Mouse (Mus musculus) lung, postnatal 25 days (tissue): ENCODE measurements at regions not wholly inside any gene's neighbourhood (a gene's known extent, or its start where the extent isn't known, plus 50 kb on each side); places are given as distances from the start of the nearest gene placed in this dataset.

Source experiments
- DNase-seq: peaks from one replicate; pipeline ENCODE4 v3.0.0; 2022; ENCODE audit warnings: low spot score

DNA sequence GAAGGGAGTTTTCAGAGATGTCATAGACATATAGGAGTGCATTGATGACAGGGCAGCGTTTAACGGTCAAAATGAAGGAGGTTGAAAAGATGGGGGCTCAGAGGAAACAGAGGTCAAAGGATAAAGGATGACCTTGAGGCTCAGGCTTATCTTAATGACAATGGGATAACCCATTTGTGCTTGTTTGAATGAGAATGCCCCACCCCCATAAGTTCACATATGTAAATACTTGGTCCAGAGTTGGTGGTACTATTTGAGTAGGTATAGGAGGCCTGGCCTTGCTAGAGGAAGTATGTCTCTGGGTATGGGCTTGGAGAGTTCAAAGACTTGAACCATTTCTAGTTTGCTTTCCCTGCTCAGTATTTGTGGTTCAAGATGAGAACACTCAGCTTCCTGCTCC, 237.4 kb upstream of the Fbxl7 start:
- no peak for DNase-seq

DNA sequence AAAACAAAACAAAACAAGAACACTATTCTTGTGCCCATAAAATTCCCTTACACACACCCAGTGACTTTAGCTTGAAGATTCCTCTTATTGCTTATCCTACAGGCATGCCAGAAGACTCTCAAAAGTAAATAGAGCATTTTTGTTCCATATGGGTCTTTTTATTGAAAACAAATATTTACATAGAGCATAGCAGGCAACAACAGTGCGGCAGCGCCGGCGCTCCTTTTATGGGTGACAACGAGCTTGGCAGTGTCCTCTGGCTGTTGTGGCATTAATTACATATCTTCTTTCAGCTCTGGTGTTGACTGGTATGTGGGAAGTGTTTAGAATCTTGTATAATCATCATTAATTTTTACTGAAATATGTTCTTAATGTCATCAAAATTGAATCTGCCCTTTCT, 242.2 kb upstream of the Fbxl7 start:
- no peak for DNase-seq

DNA sequence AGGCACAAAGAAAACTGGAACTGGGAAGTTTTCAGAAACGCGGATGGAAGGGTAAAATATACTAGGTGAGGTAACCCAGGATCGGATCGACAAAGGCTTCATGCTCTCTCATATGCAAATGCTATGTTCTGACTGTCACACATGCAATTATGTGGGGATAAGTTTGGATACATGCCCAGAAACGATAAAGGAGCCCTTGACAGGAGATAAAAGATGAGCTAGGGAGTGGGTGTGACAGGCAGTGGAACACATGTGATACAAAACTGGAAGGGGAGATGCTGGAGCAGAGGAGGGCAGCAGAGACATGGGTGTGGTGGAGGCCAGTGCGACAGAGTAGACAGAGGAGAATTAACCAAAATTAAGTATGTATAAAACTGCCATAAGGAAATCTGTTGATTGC, 250.5 kb upstream of the Fbxl7 start:
- DNase-seq = no peak

DNA sequence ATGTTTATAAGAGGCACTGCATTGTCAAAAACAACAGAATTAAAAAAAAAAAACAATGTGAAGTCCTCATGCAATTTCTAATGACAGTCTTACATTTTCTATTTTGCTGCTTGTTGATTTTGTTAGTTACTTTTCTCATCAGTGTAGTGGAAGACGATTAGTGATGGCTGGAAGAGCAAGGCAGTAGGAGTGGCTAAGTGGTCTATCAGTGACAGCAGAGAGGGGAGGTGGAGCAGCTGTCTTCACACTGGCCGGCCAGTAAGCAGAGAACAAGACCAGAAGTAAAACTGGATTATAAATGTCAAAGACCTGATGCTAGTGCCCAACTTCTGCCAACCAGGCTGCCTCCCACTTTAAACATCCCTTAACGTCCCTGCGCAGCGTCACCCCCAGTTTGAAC, 265.6 kb upstream of the Fbxl7 start:
- DNase-seq = no peak

- DNase-seq = no peak
Measured at GRCm38 (mm10) chr15:27167484-27167883, 272.1 kb upstream of the Fbxl7 start.

- DNase-seq = no peak
Measured at GRCm38 (mm10) chr15:27169846-27170245, 274.5 kb upstream of the Fbxl7 start.

DNA sequence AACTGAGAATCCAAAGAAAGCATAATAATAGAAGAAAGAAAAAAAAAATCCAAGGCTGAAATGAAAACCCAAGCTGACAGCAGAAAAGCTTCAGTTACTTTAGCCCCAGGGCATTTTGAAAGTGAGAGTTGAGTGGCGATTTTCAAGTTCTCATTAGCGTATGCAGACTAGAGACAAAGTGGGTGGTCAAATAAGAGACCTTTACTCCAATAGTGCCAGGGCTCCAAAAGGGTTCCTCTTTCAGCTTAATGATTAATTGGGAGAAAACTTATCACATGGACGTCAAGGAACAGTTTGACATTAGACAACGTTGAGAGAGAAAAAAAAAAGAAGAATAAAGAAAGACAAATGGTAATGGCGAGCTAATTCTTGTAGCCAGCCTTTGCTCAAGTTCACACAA, 278.1 kb upstream of the Fbxl7 start:
- no peak for DNase-seq

GRCm38 (mm10) chr15:27178084-27178935, 282.9 kb upstream of the Fbxl7 start:
- DNase-seq = no peak

DNA sequence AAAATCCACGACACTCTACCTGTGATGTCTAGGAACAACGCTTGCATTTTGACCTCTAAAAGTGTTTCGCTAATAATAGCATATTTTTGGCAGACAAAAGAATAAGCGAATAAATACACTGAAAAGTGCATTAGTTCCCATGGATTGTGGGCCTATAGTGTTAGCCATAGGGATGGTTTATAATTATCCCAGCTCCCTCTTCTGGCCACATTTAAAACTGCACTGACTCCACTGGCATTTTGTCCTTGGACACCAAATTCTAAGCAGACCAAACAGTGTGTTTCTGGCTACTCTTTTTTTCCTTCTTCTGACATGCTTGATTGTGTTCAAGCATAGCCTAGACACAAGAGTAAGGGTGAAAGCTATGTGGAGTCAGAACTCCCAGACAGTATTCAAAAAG, 276.8 kb upstream of the Ank start:
- peak; percentile 31 for DNase-seq

GRCm38 (mm10) chr15:27201513-27201912, 265.0 kb upstream of the Ank start:
- DNase-seq = no peak

GRCm38 (mm10) chr15:27204888-27205287, 261.6 kb upstream of the Ank start:
- no peak for DNase-seq

DNA sequence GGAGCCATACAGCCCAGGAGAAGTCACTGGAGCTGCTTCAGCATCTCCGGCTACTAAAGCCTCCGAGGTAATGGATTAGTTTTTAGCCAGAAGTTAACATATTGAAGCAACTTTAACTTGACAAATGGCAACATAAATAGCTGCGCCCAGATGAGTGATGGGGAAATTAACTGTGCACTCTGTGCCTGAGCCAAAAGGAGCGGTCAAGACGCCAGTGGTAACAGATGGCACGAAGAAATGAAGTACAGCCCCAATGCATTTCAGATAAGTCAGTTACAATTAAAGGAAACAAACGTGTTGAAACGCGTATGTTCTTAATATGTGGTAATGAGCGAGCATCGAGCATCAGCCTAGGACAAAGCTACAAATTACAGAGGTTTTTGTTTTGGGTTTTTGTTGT, 259.0 kb upstream of the Ank start:
- no peak for DNase-seq

DNA sequence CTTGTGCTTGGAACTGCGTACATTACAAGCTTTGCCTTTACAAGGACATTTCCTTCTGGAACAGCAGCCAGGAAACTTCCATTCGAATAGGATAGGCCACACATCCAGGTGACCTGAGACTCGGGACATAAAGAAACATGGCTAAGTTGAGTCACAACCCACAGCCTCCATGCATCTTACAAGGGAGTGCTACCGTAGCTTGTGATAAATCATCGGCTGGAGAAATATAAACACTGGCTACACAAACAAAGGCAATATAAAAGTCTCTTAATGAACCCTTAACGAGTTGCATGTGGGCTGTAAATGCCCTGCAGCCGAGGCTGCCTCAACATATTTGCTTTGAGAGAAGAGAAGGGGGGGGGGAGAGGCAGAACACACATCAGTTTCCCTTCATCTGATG, 250.1 kb upstream of the Ank start:
- no peak for DNase-seq

DNA sequence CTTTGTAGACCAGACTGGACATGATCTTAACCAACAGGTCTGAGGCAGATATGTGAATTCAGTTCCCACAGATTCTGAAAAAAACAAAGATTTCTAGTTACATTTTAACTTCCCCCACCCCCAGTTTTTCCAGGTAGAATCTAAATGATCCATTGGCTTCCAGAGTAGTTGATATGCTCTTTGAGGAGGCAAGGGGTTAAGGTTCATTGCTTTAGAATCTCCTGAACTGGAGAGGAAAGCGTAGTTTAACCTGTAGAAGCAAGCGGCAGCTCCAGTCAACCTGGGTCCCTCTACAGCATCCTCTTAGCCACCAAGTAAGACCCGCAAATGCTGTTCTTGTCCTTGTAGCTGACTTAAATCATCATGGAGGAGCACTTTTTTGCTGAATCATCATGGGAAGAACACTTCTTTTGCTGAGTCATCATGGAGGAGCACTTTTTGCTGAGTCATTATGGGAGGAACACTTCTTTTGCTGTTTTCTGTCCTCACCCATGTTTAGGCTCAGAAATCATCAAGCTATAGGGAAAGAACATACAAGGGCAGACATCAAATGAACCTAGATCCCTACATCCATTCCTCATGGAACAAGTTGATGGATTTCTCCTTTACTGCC, 247.2 kb upstream of the Ank start:
- no peak for DNase-seq

DNA sequence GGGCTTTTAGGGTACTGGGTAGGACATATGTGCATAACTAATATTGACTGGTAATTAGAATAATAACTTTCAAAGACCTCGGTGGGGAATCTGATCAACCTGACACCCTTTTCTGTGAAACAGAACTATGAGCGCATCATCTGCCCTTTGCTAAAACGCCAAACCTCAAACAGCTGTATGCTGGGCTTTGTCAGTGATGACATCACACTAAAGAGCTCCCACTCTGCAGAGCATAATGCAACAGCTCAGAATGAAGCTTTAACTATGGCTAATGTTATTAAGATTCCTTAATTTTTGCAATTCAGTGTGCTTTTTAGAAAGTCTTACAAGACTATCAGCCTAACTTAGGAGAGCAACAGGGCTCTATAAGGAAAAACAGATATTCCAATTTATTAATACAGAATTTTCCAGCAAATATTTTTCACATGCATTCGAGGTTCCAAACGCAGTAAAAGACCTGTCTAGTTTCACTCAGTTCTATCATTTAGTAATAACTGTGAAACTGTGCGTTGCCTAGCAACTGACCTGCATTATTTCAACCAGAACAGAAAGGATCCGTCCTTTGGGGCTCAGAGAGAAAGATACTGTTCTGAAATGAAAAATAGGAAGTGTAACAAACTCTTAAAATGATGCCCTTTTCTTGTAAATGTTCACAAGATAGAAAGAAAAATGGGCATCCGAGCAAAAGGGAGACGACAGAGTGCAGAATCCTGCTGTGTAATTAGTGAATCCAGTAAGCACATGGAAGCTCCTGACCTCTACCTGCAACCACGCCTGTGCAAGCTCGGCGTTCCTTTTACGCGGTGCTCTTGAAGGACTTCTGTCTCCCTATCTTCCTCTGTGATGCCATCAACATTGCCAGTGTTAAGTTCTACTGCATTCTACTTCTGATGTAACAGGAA, 242.6 kb upstream of the Ank start:
- DNase-seq = no peak

DNA sequence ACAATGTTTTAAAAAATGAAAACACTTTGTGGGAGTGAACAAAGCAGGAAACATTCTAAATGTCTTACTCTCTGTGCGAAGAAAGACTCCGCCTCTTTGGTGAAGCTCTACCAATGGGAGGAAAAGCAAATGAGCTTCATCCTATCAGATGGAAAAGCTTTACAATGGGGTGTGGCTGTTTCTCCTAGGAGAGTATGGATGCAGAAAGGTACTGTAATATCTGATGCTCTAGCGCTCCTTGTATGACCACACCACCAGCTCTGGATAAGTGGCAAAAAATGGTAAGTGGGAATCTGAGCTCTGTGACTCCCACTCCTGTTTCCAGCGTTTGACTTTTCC, 242.0 kb upstream of the Ank start:
- DNase-seq = no peak

GRCm38 (mm10) chr15:27232804-27233203, 233.7 kb upstream of the Ank start:
- no peak for DNase-seq

DNA sequence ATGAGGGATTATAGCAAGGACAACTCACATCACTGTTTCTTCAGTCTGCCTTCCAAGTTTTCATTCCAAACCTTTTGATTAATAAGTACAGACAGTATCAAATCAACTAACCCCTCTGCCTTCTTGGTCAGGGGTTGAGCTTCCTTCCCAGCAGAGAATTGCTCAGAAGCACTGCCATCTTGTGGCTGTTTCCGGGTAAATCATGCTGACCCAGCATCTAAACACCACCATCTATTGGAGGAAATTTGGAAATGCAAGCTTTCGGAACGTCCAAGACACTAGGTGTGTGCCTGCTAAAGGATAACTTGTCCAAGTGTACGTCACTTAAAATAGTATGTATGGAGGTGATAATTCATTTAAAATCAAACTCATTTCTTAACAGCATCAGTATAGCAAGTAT, 231.7 kb upstream of the Ank start:
- DNase-seq = peak; percentile 35

- no peak for DNase-seq
Measured at GRCm38 (mm10) chr15:27238301-27238700, 228.2 kb upstream of the Ank start.

DNA sequence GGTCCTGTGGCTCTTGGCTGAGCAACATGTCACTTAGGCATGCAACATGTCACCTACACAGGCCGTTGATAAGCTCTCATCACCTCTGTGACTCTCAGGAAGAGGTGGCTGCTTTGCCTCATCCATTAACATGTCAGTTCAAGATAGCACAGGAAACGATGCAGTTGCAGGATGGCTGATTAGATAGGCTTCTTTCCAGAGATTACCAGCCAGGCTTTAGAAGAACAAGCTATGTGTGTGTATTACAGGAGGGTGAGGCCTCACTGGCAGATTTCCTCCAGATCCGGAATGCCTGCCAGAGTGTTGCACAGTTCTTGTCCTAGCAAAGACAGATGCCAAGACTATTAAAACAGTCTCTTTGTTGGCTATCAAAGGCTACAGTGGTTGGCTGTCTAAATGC, 220.2 kb upstream of the Ank start:
- peak; percentile 68 for DNase-seq

DNA sequence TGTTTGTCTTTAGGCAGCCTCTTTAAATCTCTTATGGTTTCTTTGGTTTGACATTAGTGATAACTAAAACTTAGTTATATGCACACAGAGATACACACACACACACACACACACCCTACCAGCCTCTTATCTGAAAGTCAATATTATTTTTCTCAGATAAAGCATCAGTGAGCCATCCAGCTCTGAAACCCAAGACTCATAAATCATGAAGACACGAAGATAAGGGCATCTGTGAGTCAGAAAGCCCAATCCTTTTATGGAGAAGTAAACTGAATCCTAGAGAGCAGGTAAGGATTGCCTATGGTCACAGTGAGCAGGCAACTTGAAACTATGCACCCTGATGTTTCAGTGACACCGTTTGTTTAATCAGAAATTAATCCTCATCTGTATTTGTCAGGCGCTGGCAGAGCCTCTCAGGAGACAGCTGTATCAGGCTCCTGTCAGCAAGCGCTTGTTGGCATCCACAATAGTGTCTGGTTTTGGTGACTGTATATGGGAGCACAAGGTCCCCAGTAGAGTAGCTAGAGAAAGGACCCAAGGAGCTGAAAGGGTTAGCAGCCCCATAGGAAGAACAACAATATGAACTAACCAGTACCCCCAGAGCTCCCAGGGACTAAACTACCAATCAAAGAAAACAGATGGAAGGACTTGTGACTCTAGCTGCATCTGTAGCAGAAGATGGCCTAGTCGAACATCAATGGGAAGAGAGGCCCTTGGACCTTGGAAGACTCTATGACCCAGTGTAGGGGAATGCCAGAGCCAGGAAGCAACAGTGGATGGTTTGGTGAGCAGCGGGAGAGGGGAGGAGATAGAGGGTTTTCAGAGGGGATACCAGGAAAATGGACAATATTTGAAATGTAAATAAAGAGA, 207.3 kb upstream of the Ank start:
- DNase-seq = no peak

- DNase-seq = no peak
Measured at GRCm38 (mm10) chr15:27259854-27260191, 206.7 kb upstream of the Ank start.
